Mouse (Mus musculus) fibroblast of lung, adult 2 months (primary cell): ENCODE measurements around the gene Sez6l.

ENCODE experiments used
- DNase-seq: peaks from one replicate; pipeline ENCODE4 v3.0.0-alpha.2; 2011; ENCODE audit warnings: low read depth

The Sez6l gene

DNA sequence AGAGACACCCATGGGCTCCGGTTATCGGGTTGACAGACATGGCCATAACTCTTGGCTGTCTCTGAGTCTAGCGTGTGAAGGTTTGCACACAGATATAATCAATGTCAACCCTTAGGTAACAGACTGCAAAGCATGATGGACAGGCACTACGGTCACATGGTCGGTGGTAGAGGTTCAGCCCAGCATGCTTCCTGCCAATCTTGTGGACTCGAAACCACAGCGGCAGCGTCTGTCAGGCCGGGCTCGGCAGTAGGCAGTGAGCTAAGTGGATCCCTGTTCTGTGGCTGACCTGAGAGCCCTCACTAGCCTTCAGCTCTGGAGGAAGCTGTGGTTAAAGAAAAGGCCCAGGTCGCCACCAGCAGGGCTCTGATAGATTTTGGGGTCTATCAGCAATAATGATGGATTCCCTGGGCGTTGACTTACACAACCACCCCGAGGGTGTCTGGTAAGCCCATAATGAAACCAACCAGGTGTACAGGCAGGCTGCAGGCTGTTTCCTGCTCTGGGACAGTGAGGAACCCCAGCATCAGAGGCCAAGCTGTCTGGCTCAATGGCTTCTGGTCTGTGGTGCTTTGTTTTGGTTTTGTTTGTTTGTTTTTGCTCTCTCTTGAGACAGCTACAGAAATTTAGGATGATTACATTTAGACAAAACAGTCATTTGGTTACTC is 192.0 kb downstream of the Sez6l start:
- no peak for DNase-seq

DNA sequence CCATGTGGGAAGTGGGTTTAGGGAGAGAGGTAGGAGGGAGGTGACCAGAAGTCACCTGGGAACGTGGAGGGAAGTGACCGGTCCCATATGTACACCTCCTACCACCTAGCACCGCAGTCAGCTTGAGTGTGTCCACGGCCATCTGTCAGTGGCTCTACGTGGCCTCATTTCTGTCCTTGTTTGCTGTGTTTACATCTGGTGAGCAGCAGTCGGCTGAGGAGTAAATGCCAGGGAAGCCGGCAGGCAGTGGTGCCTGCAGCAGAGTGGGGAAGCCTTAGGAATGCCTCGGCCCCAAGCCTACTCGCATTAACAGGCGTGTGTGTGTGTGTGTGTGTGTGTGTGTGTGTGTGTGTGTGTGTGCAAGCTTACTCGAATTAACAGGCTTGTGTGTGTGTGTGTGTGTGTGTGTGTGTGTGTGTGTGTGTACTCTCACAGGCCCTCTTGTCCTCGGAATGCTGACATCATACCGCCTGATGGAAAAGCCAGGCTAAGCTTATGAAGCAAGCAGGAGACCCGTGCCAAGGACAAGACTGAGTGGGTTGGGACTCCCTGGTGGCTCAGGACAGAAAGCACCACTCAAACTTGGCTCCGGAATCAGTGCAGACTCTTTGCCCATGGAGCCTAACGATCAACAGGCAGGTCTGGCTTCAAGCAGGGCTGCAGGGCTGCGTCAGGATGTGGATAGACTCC is 194.2 kb downstream of the Sez6l start:
- no peak for DNase-seq

DNA sequence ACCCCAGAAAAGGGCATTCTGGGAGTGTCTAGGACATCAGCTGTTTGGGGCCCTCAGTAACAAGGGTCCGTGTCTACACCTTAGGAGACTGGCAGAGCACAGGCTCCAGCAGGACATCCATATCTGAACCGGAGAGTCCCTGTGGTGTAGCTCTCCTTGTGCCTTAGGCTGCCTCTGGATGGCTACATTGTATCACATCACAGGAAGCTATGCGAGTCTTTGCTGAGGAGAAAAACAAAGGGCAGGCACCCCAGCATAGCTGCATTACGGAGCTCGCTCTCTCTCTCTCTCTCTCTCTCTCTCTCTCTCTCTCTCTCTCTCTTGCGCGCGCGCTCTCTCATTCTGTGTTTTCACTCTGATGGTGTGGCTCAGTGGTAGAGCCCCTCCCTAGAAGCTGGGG is 194.9 kb downstream of the Sez6l start:
- no peak for DNase-seq

DNA sequence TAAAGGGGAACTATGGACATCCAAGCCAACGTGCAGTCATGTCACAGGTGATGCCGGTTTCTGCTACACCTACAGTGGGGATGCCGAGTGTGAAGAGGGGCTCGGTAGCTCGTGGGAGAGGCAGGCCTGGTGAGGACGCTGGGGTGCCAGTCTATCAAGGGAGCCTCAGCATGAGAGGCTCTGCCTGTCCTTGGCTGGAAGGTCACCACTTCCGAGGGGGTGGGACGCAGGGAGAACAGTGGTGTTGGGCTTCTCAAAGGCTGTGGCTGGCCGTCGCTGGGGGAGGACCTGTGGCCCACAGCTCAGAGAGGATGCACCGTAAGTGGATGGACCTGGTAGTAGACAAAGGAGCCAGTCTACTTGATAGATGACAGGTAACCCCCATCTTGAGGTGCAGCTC is 195.8 kb downstream of the Sez6l start:
- DNase-seq: no peak

DNA sequence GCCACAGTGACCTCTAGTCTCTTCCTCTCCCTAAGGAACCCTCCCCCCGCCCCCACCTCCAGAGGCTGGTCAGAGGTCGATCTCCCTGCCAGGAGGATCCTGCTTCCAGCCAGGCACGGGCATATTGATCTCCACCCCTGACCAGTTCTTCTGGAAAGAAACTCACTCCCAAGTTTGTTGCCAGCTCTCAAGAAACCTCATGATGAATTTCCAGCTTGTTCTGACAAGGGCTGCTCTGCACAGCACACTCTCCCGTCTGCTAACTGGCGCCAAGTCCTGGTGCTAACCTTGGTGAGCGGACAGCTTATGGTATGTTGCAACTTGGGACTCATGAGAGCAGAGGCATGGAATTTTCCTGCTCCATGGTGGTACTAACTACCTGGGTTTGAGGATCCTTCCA is 198.3 kb downstream of the Sez6l start:
- DNase-seq: no peak

DNA sequence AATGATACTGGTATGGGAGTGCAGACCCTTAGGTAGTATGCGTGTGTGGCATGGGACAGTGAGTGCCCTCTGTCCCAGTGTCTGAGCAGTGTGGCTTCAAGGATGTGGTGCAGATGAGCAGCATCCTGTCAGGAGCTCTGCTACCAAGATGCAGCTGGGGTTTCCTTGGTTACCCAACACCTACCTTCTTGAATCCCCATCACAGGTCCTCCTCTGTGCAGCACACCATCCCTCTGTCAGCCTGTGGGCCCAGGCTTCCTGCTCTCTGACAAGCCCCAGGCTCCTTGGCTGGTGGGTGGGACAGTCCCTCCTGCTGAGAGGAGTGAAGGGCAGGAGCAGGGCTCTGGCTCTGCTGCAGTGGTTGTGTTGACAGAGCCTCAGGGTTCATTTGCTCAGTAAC is 199.6 kb downstream of the Sez6l start:
- DNase-seq: no peak

DNA sequence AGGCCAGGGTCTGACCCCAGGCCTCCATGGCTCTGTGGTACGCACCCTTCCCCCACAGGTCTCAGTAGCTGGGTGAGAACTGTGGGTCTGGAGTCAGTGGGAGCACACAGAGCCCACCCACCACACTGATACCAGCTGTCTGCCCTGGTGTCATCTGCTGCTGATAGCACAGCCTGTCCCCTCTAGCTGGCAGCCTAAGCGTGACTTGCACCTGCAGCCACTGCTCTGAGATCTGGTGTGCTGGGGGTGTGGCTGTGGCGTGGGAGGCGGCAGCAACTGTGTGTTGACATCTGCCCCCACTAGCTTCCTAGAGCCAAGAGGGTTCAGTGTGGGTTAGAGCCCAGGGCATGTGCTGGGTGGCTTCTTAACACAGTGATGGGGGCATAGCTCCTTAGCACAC is 200.9 kb downstream of the Sez6l start:
- DNase-seq: no peak

- DNase-seq: no peak
These were observed 205.1 kb downstream of the Sez6l start for GRCm38 (mm10) chr5:112371933-112372332.

DNA sequence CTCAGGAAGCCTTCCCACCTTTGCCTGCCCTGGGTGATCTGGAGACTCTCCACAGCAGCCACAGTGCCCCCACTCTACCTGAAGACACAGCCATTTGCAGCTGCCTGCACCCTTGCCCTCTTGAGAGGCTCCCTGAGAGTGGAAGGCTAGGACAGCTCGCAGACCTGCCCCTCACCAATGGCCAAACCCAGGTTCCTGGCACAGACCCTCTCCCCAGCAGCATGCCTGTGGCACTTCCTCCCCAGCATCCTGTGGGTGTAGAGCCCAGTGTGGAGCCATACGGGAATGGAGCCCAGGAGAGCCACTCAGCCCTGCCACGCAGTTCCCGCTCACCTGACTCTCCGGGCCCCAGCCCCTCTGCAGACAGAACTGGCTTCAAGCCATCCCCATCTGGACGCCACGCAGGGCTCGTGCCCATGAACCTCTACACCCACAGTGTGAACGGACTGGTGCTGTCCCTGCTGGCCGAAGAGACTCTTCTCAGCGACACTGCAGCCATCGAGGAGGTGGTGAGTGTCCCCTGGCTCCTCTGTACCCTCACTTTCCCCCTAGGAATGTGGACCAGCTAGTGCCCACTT is 206.7 kb downstream of the Sez6l start:
- no peak for DNase-seq

GRCm38 (mm10) chr5:112369326-112369725 is 207.7 kb downstream of the Sez6l start:
- DNase-seq: no peak
